Mouse (Mus musculus): ENCODE results near the gene Vegfd. TPM values are rescaled to one million over a fixed set of nuclear protein-coding genes. Genes with fewer than 3 reads are reported as not detected.

Gene Vegfd
- 3.6 and 6.4 TPM in 2 replicates for polyA plus RNA-seq (2012; rRNA removed)

GRCm38 (mm10) chrX:164373081-164373480 is at the start of gene Vegfd:
Gene Vegfd (plus strand): TSS chrX:164373378.

GRCm38 (mm10) chrX:164419471-164419939 is 46.3 kb downstream of the Vegfd start, which contains the start of gene Piga:
Gene Piga (plus strand): TSS chrX:164419787.

GRCm38 (mm10) chrX:164436709-164437108 is 63.5 kb downstream of the Vegfd start, which contains the start of gene Asb11:
Gene Asb11 (plus strand): TSS chrX:164436994.

Other genes with a start within 250 kb of the Vegfd start
- gene Ace2, start 234.0 kb upstream of the Vegfd start, polyA plus RNA-seq (2012; rRNA removed): 0.31 and 0.58 TPM in 2 replicates
- 0.19 and 0.39 TPM in 2 replicates for gene Bmx, start 115.2 kb upstream of the Vegfd start, polyA plus RNA-seq (2012; rRNA removed)
- gene Pir, start 104.0 kb upstream of the Vegfd start, polyA plus RNA-seq (2012; rRNA removed): 3.0 and 4.1 TPM in 2 replicates
- 3.5 and 4.0 TPM in 2 replicates for gene Piga, start 46.4 kb downstream of the Vegfd start, polyA plus RNA-seq (2012; rRNA removed)
- gene Asb11, start 63.6 kb downstream of the Vegfd start, polyA plus RNA-seq (2012; rRNA removed): 0.18 and 0.32 TPM in 2 replicates
- 0.18 TPM in 1 of 2 replicates, not detected in the other for gene Asb9, start 132.9 kb downstream of the Vegfd start, polyA plus RNA-seq (2012; rRNA removed)

Measured in ovary, adult 2 months (tissue).